Mouse (Mus musculus): Measurements from ENCODE around the gene Mkrn2os.

Mkrn2os gene

GRCm38 (mm10) chr6:115582328-115583115 lies 9.9 kb downstream of the Mkrn2os start:
- DNase-seq: no peak

GRCm38 (mm10) chr6:115580810-115581209 lies 11.6 kb downstream of the Mkrn2os start:
- no peak for DNase-seq

GRCm38 (mm10) chr6:115577941-115578340 lies 14.4 kb downstream of the Mkrn2os start:
- no peak for DNase-seq

- no peak for DNase-seq
Measured at GRCm38 (mm10) chr6:115577407-115577806, 15.0 kb downstream of the Mkrn2os start.

- DNase-seq: no peak
Measured at GRCm38 (mm10) chr6:115574171-115574570, 18.2 kb downstream of the Mkrn2os start.

GRCm38 (mm10) chr6:115565479-115566045 lies 26.8 kb downstream of the Mkrn2os start:
- DNase-seq: no peak

- peak in 1 of 2 experiments; percentile 13 for DNase-seq
Measured at GRCm38 (mm10) chr6:115559651-115560632, 32.4 kb downstream of the Mkrn2os start.

- DNase-seq: no peak
Measured at GRCm38 (mm10) chr6:115558176-115558575, 34.2 kb downstream of the Mkrn2os start.

GRCm38 (mm10) chr6:115555485-115555884 lies 36.9 kb downstream of the Mkrn2os start:
- no peak for DNase-seq

GRCm38 (mm10) chr6:115546276-115546675 lies 46.1 kb downstream of the Mkrn2os start:
- peak; percentile 65 to 76 for DNase-seq

GRCm38 (mm10) chr6:115544442-115544970 lies 47.9 kb downstream of the Mkrn2os start, which contains the start of gene Tsen2:
Tsen2 (plus strand) TSS chr6:115544664.
- peak; percentile 98 to 99 for DNase-seq

GRCm38 (mm10) chr6:115542341-115542740 lies 50.0 kb downstream of the Mkrn2os start:
- no peak for DNase-seq

GRCm38 (mm10) chr6:115541676-115542275 lies 50.6 kb downstream of the Mkrn2os start:
- DNase-seq: no peak

- peak; percentile 89 to 93 for DNase-seq
Measured at GRCm38 (mm10) chr6:115538645-115539429, 53.5 kb downstream of the Mkrn2os start.

- no peak for DNase-seq
Measured at GRCm38 (mm10) chr6:115536169-115536568, 56.2 kb downstream of the Mkrn2os start.

GRCm38 (mm10) chr6:115534617-115535016 lies 57.8 kb downstream of the Mkrn2os start:
- DNase-seq: peak; percentile 90 to 91
